Mouse (Mus musculus): ENCODE measurements at regions not wholly inside any gene's neighbourhood (a gene's known extent, or its start where the extent isn't known, plus 50 kb on each side); places are given as distances from the start of the nearest gene placed in this dataset.

DNA sequence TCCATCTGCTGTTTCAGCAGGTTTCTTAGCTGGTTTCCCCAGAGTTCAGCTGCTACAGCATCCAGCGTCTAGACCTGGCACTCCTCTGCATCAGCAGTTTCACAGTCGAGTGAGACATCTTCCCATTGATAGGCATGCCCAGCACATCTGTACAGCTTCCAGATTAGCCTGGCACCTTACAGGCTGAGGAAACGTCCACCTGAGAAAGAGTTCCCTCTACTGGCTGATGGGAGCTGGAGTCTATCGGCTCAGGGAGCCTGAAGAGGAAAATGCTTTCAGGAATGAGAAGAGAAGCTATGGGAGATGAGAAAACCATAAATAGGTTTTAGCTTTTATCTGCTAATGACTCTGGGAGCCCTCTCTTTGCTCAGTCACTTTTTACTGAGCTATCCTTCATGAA is 199.4 kb downstream of the Snx10 start:
- no peak overlapping the region for H3K4me3 ChIP-seq (replicated peaks; ENCODE audit: control insufficient read depth, low read depth, low read length)
- WGBS, result 29% methylated on average over 4 of the region's 4 CpGs
- H3K4me1 ChIP-seq (ENCODE audit: control insufficient read depth, insufficient read depth, low read length), result no peaks in the 10 kb centered on the region
- no peak overlapping the region for H3K27ac ChIP-seq (ENCODE audit: control insufficient read depth, insufficient read depth, low read depth, low read length, poor library complexity)
- TF ChIP-seq POLR2A (IDR thresholded peaks at IDR 0.05; ENCODE audit: borderline replicate concordance, control insufficient read depth, low read depth, low read length) (no peak), CTCF (IDR thresholded peaks at IDR 0.05; ENCODE audit: control insufficient read depth, insufficient read depth, low read length) (no peak)

DNA sequence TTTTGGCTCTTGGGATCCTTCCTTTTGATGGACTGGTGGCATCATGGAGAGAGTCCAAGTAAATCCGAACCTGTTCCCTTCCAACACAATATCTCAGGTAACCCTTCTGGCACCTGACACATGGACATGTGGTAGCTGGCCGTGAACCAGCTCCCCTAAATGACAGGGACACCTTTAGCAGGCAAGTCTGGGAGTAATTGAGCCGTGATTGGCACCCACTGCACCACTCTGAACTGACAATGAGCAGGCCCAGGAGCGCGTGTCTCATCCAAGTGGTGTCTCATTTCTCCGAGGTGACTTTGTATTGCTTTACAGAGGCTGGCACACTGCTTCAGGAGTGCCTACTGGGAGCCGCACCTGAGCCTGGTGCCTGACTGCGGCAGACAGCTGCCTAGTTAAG is 203.5 kb downstream of the Snx10 start:
- 86% methylated on average over 8 of the region's 8 CpGs for WGBS
- Histone ChIP-seq H3K4me1 (ENCODE audit: control insufficient read depth, insufficient read depth, low read length) (no peaks in the 10 kb centered on the region), H3K4me3 (replicated peaks; ENCODE audit: control insufficient read depth, low read depth, low read length) (no peak overlapping the region), H3K27ac (ENCODE audit: control insufficient read depth, insufficient read depth, low read depth, low read length, poor library complexity) (no peak overlapping the region)
- TF ChIP-seq CTCF (IDR thresholded peaks at IDR 0.05; ENCODE audit: control insufficient read depth, insufficient read depth, low read length) (no peak), POLR2A (IDR thresholded peaks at IDR 0.05; ENCODE audit: borderline replicate concordance, control insufficient read depth, low read depth, low read length) (no peak)

DNA sequence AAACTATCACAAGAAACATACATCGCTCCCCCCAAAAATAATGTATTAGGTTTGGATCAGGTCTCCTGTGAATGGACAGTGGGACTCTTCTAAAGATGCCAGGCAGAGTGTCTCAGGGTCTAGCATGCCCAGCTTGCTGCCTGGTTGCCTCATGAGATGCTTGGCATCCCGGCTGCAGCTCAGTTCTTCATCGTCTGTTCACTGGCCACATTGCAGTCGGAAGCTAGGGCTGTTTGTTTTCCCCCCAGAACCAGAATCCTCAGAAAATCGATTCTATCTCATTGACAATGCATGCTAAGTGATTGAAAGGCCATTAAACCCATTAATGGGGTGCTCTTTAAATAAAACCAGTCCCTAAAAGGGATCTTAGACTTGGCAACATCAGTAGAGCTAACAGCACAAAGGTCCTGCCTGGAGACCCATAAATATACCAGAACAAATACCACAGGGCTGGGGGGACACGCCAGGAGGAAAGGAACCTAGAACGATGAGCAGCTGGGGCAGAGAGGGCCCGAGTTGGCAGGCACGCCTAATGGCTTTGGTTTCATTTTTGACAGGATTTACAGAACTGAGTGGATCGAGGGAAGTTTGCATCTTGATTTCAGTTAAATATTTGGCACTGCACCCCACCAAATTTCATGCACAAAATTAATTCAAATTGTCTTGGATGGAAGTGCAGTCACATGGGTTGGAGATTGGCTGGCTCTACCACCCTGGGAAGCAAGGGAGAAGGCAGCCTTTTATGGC is 205.3 kb downstream of the Snx10 start:
- WGBS, result 45% methylated on average over 10 of the region's 10 CpGs
- TF ChIP-seq CTCF (IDR thresholded peaks at IDR 0.05; ENCODE audit: control insufficient read depth, insufficient read depth, low read length), result no peak
- TF ChIP-seq POLR2A (IDR thresholded peaks at IDR 0.05; ENCODE audit: borderline replicate concordance, control insufficient read depth, low read depth, low read length), result no peak
- Histone ChIP-seq H3K4me1 (ENCODE audit: control insufficient read depth, insufficient read depth, low read length) (no peaks in the 10 kb centered on the region), H3K4me3 (replicated peaks; ENCODE audit: control insufficient read depth, low read depth, low read length) (no peak overlapping the region), H3K27ac (ENCODE audit: control insufficient read depth, insufficient read depth, low read depth, low read length, poor library complexity) (no peak overlapping the region)

DNA sequence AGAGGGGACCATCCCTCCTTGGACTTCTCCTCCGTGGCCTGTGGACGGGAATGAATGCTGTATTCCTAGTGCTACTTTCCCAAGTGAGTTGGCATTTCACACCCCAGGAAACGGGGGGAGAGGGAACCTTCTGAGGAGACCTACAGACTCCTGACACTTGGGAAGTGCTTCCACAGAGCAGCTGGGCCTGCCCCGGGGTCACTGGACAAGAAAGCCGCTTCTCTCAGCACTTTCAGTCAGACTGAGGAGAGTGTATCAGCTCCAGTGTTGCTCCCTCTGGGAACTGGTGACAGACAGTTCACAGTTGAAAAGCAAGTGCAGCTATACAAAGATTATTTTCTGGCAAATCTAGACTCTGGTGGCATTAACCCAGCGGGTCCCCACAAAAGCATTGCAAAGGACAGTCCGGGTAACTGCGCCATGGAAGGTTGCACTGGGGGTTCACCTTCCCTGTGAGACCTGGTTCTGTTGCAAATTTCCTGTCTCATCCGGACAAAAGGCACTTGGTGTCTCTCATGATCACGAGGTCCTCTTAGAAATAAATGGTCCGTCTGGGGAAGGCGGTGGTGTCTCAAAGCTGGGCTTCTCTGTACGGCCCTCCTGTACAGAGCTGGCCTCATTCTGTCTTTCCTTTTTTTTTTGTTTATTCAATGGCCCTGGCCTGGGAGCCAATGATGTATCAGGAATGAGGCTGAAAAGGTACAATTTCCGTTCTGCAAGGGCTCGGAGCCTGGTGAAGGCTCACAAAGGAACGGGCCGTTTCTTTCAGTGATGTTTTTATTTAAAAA is 207.1 kb downstream of the Snx10 start:
- H3K4me1 ChIP-seq (ENCODE audit: control insufficient read depth, insufficient read depth, low read length), result no peaks in the 10 kb centered on the region
- no peak overlapping the region for H3K4me3 ChIP-seq (replicated peaks; ENCODE audit: control insufficient read depth, low read depth, low read length)
- TF ChIP-seq POLR2A (IDR thresholded peaks at IDR 0.05; ENCODE audit: borderline replicate concordance, control insufficient read depth, low read depth, low read length) (no peak), CTCF (IDR thresholded peaks at IDR 0.05; ENCODE audit: control insufficient read depth, insufficient read depth, low read length) (no peak)
- 80% methylated on average over 17 of the region's 17 CpGs for WGBS
- H3K27ac ChIP-seq (ENCODE audit: control insufficient read depth, insufficient read depth, low read depth, low read length, poor library complexity), result no peak overlapping the region

- H3K4me3 ChIP-seq (replicated peaks; ENCODE audit: control insufficient read depth, low read depth, low read length), result no peak overlapping the region
- H3K27ac ChIP-seq (ENCODE audit: control insufficient read depth, insufficient read depth, low read depth, low read length, poor library complexity), result no peak overlapping the region
- TF ChIP-seq POLR2A (IDR thresholded peaks at IDR 0.05; ENCODE audit: borderline replicate concordance, control insufficient read depth, low read depth, low read length) (no peak), CTCF (IDR thresholded peaks at IDR 0.05; ENCODE audit: control insufficient read depth, insufficient read depth, low read length) (no peak)
- H3K4me1 ChIP-seq (ENCODE audit: control insufficient read depth, insufficient read depth, low read length), result no peaks in the 10 kb centered on the region
- WGBS, result 61% methylated on average over 11 of the region's 11 CpGs
These were observed 208.7 kb downstream of the Snx10 start for GRCm38 (mm10) chr6:51732298-51732895.

DNA sequence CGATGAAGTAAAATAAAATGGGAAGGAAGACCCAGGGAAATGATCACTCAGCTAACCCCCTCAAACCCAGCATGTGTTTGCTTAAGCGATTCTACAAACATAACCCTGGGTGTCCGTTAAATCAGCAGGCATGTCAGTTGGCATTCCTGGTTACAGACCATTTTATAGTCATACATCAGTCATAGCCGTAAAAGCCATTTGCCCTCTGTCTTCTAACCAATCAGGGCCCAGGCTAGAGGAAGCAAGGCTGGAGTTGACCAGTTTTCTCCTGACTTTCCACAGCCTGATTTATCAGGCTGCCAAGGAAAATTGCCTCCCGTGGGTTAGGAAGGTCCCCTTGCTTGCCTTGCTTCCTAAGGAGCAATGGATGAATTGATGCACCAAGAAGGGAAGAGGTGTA is 212.3 kb downstream of the Snx10 start:
- no peak for TF ChIP-seq CTCF (IDR thresholded peaks at IDR 0.05; ENCODE audit: control insufficient read depth, insufficient read depth, low read length)
- no peak for TF ChIP-seq POLR2A (IDR thresholded peaks at IDR 0.05; ENCODE audit: borderline replicate concordance, control insufficient read depth, low read depth, low read length)
- H3K27ac ChIP-seq (ENCODE audit: control insufficient read depth, insufficient read depth, low read depth, low read length, poor library complexity), result no peak overlapping the region
- H3K4me1 ChIP-seq (ENCODE audit: control insufficient read depth, insufficient read depth, low read length), result no peaks in the 10 kb centered on the region
- WGBS, result 38% methylated on average over 5 of the region's 5 CpGs
- H3K4me3 ChIP-seq (replicated peaks; ENCODE audit: control insufficient read depth, low read depth, low read length), result no peak overlapping the region

GRCm38 (mm10) chr6:51743105-51743660 is 219.5 kb downstream of the Snx10 start:
- Histone ChIP-seq H3K4me1 (ENCODE audit: control insufficient read depth, insufficient read depth, low read length) (no peaks in the 10 kb centered on the region), H3K4me3 (replicated peaks; ENCODE audit: control insufficient read depth, low read depth, low read length) (peak overlapping the region; percentile 8), H3K27ac (ENCODE audit: control insufficient read depth, insufficient read depth, low read depth, low read length, poor library complexity) (no peak overlapping the region)
- 14% methylated on average over 15 of the region's 15 CpGs for WGBS
- TF ChIP-seq POLR2A (IDR thresholded peaks at IDR 0.05; ENCODE audit: borderline replicate concordance, control insufficient read depth, low read depth, low read length) (no peak), CTCF (IDR thresholded peaks at IDR 0.05; ENCODE audit: control insufficient read depth, insufficient read depth, low read length) (no peak)

- no peak for TF ChIP-seq CTCF (IDR thresholded peaks at IDR 0.05; ENCODE audit: control insufficient read depth, insufficient read depth, low read length)
- TF ChIP-seq POLR2A (IDR thresholded peaks at IDR 0.05; ENCODE audit: borderline replicate concordance, control insufficient read depth, low read depth, low read length), result no peak
- 68% methylated on average over 2 of the region's 2 CpGs for WGBS
- no peak overlapping the region for H3K4me3 ChIP-seq (replicated peaks; ENCODE audit: control insufficient read depth, low read depth, low read length)
- no peak overlapping the region for H3K27ac ChIP-seq (ENCODE audit: control insufficient read depth, insufficient read depth, low read depth, low read length, poor library complexity)
- H3K4me1 ChIP-seq (ENCODE audit: control insufficient read depth, insufficient read depth, low read length), result no peaks in the 10 kb centered on the region
These were observed 220.9 kb downstream of the Snx10 start for GRCm38 (mm10) chr6:51744607-51745006.

Data from bone marrow, adult 2 months (tissue).